In the genomic region with DNA sequence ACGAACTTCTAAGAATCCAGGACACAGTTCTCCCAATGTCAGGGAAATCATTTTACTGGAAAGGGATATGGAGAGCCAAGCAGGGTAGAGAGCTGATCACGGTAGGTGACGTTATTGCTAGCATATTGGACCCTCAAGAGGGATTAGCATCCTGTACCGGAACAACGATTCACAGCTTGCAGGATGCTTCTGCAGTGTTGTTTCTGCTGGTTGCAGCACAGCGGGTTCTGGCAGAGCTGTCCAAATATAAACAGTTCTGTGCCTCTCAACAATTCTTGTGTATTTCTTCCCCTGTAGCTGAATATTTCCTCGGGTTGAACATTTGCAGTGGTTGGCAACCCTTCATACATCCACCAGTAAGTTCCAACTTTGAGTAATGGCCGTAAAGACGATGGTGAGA, we compare ENCODE assay signal across 15 mouse cellular contexts.
"Had no signal": no experiment of that assay in that cellular context is flagged by ENCODE, and none has a peak within 500 bp of the region (broad histone marks: within the 10 kb centered on the region; RNA-seq: fewer than 3 reads in every experiment).

No protein-coding gene starts in this region.

- H3K9ac ChIP-seq: limb, embryonic 12.5 days; liver, embryonic 14.5 days; midbrain, embryonic 15.5 days; neural tube, embryonic 13.5 days had no signal

- H3K4me1 ChIP-seq: limb, embryonic 12.5 days; midbrain, embryonic 15.5 days; neural tube, embryonic 13.5 days had no signal

- ATAC-seq: lung, postnatal 0 days; midbrain, embryonic 15.5 days had no signal

- H3K27ac ChIP-seq: limb, embryonic 12.5 days; liver, embryonic 14.5 days; midbrain, embryonic 15.5 days; neural tube, embryonic 13.5 days had no signal

- H3K9me3 ChIP-seq: limb, embryonic 12.5 days; midbrain, embryonic 15.5 days; neural tube, embryonic 13.5 days had no signal

- H3K36me3 ChIP-seq: limb, embryonic 12.5 days; midbrain, embryonic 15.5 days; neural tube, embryonic 13.5 days had no signal

- H3K27me3 ChIP-seq: limb, embryonic 12.5 days; midbrain, embryonic 15.5 days; neural tube, embryonic 13.5 days had no signal

- DNase-seq: kidney, postnatal 14 days; liver; lung, adult 2 months; lung, postnatal 36 days; retina, postnatal 1 day; right cerebral cortex, postnatal 4 days; spleen, adult 18-20 months; thymus, adult 18-20 months; thymus, postnatal 14 days had no signal

- H3K4me3 ChIP-seq: limb, embryonic 12.5 days; midbrain, embryonic 15.5 days; neural tube, embryonic 13.5 days had no signal

- H3K4me2 ChIP-seq: limb, embryonic 12.5 days; midbrain, embryonic 11.5 days; midbrain, embryonic 15.5 days; neural tube, embryonic 13.5 days had no signal
